Mouse (Mus musculus) megakaryocyte progenitor cell, adult 5-6 weeks (primary cell): ENCODE measurements around the gene Lbx2. TPM values are rescaled to one million over a fixed set of nuclear protein-coding genes. Genes with fewer than 3 reads are reported as not detected.

Experiments
- ATAC-seq: replicated peaks from 2 replicates; pipeline ENCODE4 v1.8.0; 2016; ENCODE audit warnings: mild to moderate bottlenecking, moderate TSS enrichment, inconsistent platforms; ENCODE audit not compliant: poor library complexity
- total RNA-seq, 2 experiments: library from RNA; stranded (forward) in 1 of 2; stranded (reverse) in 1 of 2; fragments of 157-497, 149-512 nt in 1 of 2; fragments of 200-1000 nt in 1 of 2; gene quantifications; 2 replicates each; pipeline versions ENCODE4 v1.2.3 to v1.2.4; 2015 to 2017

Lbx2 gene
- not detected in 2 replicates for total RNA-seq (2015)
- total RNA-seq (2017) = not detected in 2 replicates

GRCm38 (mm10) chr6:83086121-83087035 lies at the start of gene Lbx2:
TSS of gene Lbx2 (plus strand) at chr6:83086367.
- ATAC-seq = peak; percentile 39

- no peak for ATAC-seq
Measured at GRCm38 (mm10) chr6:83037188-83037587, 49.0 kb upstream of the Lbx2 start.

- peak; percentile 89 for ATAC-seq
Measured at GRCm38 (mm10) chr6:83038496-83039012, 47.6 kb upstream of the Lbx2 start.

GRCm38 (mm10) chr6:83040601-83041000 lies 45.6 kb upstream of the Lbx2 start:
- ATAC-seq = no peak

- no peak for ATAC-seq
Measured at GRCm38 (mm10) chr6:83043561-83043960, 42.6 kb upstream of the Lbx2 start.

GRCm38 (mm10) chr6:83043993-83044392 lies 42.2 kb upstream of the Lbx2 start:
- no peak for ATAC-seq

- ATAC-seq = peak; percentile 69
Measured at GRCm38 (mm10) chr6:83044742-83045141, 41.4 kb upstream of the Lbx2 start.

- no peak for ATAC-seq
Measured at GRCm38 (mm10) chr6:83049367-83049766, 36.8 kb upstream of the Lbx2 start.

- peak; percentile 26 for ATAC-seq
Measured at GRCm38 (mm10) chr6:83053136-83053960, 32.8 kb upstream of the Lbx2 start.

- ATAC-seq = peak; percentile 88
Measured at GRCm38 (mm10) chr6:83054074-83054851, 31.9 kb upstream of the Lbx2 start, which contains the start of gene Aup1. TSS of gene Aup1 (plus strand) at chr6:83054521.

GRCm38 (mm10) chr6:83054871-83055431 lies 31.2 kb upstream of the Lbx2 start, which contains the start of gene Htra2:
TSS of gene Htra2 (minus strand) at chr6:83055273.
- ATAC-seq = peak; percentile 2; the same call in 1 of the 2 replicates

- ATAC-seq = no peak
Measured at GRCm38 (mm10) chr6:83057790-83058189, 28.4 kb upstream of the Lbx2 start, which contains the start of gene Dqx1. TSS of gene Dqx1 (plus strand) at chr6:83057844.

- no peak for ATAC-seq
Measured at GRCm38 (mm10) chr6:83058725-83059124, 27.4 kb upstream of the Lbx2 start.

GRCm38 (mm10) chr6:83065995-83066394 lies 20.2 kb upstream of the Lbx2 start:
- no peak for ATAC-seq

- ATAC-seq = no peak
Measured at GRCm38 (mm10) chr6:83066441-83066840, 19.7 kb upstream of the Lbx2 start.

GRCm38 (mm10) chr6:83068221-83068620 lies 17.9 kb upstream of the Lbx2 start:
- no peak for ATAC-seq

GRCm38 (mm10) chr6:83068706-83069487 lies 17.3 kb upstream of the Lbx2 start:
- no peak for ATAC-seq

- no peak for ATAC-seq
Measured at GRCm38 (mm10) chr6:83069488-83070246, 16.5 kb upstream of the Lbx2 start.

- no peak for ATAC-seq
Measured at GRCm38 (mm10) chr6:83070247-83070310, 16.1 kb upstream of the Lbx2 start, which contains the start of gene Tlx2. TSS of gene Tlx2 (minus strand) at chr6:83070293.
